Mouse (Mus musculus) forebrain, postnatal 0 days (tissue): Measurements from ENCODE around the gene Cenpb. TPM values are rescaled to one million over a fixed set of nuclear protein-coding genes. Genes with fewer than 3 reads are reported as not detected.

Experiments used
- ATAC-seq: fragments of 200-750 bp; cut with Nextera tagmentation; 2 replicates; pipeline ENCODE4 v1.8.0; 2017; ENCODE audit warnings: mild to moderate bottlenecking, moderate library complexity
- DNase-seq: peaks from one replicate; pipeline ENCODE4 v3.0.0-alpha.2; 2015
- H3K27ac ChIP-seq: fragments of 300-500 bp; sonication (generic); 2 replicates; pipeline ENCODE4 v1.5.1; 2014; ENCODE audit warnings: low read depth, mild to moderate bottlenecking, antibody characterized with exemption, low read length, moderate library complexity, mixed read lengths
- H3K27me3 ChIP-seq: fragments of 300-500 bp; sonication (generic); 2 replicates; pipeline ENCODE4 v1.6.1; 2014; ENCODE audit warnings: mild to moderate bottlenecking, low read length, mixed read lengths; ENCODE audit not compliant: insufficient read depth
- H3K36me3 ChIP-seq: fragments of 300-500 bp; sonication (generic); 2 replicates; pipeline ENCODE4 v1.6.1; 2014; ENCODE audit warnings: mild to moderate bottlenecking, moderate library complexity; ENCODE audit not compliant: insufficient read depth
- H3K4me1 ChIP-seq: fragments of 300-500 bp; sonication (generic); 2 replicates; pipeline ENCODE4 v1.6.1; 2014; ENCODE audit warnings: antibody characterized with exemption; ENCODE audit not compliant: insufficient read depth
- H3K4me2 ChIP-seq: fragments of 300-500 bp; sonication (generic); 2 replicates; pipeline ENCODE4 v1.6.1; 2014; ENCODE audit warnings: low read depth, mild to moderate bottlenecking, moderate library complexity
- H3K4me3 ChIP-seq: fragments of 300-500 bp; sonication (generic); 2 replicates; pipeline ENCODE4 v1.5.1; 2014; ENCODE audit warnings: low read depth, low read length, mixed read lengths
- H3K9ac ChIP-seq: fragments of 300-500 bp; sonication (generic); 2 replicates; pipeline ENCODE4 v1.6.1; 2014; ENCODE audit warnings: mild to moderate bottlenecking
- H3K9me3 ChIP-seq: fragments of 300-500 bp; sonication (generic); 2 replicates; pipeline ENCODE4 v1.6.1; 2016; ENCODE audit warnings: low read length
- CTCF ChIP-seq: sonication (generic); IDR thresholded peaks from 2 replicates; pipeline ENCODE4 v1.5.1; 2016; ENCODE audit warnings: antibody characterized with exemption, control low read depth, low read depth
- WGBS: fragments of 180-500 bp; shearing (Covaris S2); extraction: QIAGEN DNeasy Blood & Tissue Kit; methylation state at CpG from one replicate; pipeline ENCODE4 v1.1.7; 2014; 5-methylcytosine and 5-hydroxymethylcytosine counted together
- polyA plus RNA-seq: library from polyadenylated mRNA; unstranded; fragments of >200 nt; fragmentation: Nextera tagmentation; extraction: Ambion mirVana; gene quantifications from 2 replicates; pipeline ENCODE4 v1.2.1, GENCODE M21; 2015
- total RNA-seq: library from RNA; depleted of rRNA; stranded (reverse); fragments of >200 nt; gene quantifications from 2 replicates; pipeline ENCODE4 v1.2.3, GENCODE M21; 2014

Gene Cenpb
- total and polyA plus RNA-seq, 2 experiments from 2014 or later = 17.9 to 120 TPM

- Histone ChIP-seq H3K36me3 (peaks cover 7% of the 10 kb centered on the region; the same call in 1 of the 2 replicates), H3K9me3 (no peaks in the 10 kb centered on the region), H3K4me2 (no peak overlapping the region), H3K9ac (no peak overlapping the region), H3K27ac (no peak overlapping the region), H3K27me3 (no peaks in the 10 kb centered on the region), H3K4me3 (no peak overlapping the region), H3K4me1 (0 out of 2 replicates have a peak, but pooled peaks cover 9% of the 10 kb centered on the region)
- DNase-seq (no peak), ATAC-seq (no peak)
- 97% methylated on average over 2 of the region's 2 CpGs for WGBS
- no peak for TF ChIP-seq CTCF
Measured at GRCm38 (mm10) chr2:131208356-131208755, 28.5 kb upstream of the Cenpb start.

- TF ChIP-seq CTCF = no peak
- no peak for DNase-seq
- 82% methylated on average over 4 of the region's 4 CpGs for WGBS
- no peak within 1 kb of the TSS for H3K4me3 ChIP-seq
- H3K36me3 ChIP-seq = no peaks in the 10 kb centered on the region
- no peak within 1 kb of the TSS for H3K9ac ChIP-seq
- H3K9me3 ChIP-seq = no peaks in the 10 kb centered on the region
- no peak for ATAC-seq
- no peaks in the 10 kb centered on the region for H3K27me3 ChIP-seq
- no peak within 1 kb of the TSS for H3K4me2 ChIP-seq
- H3K27ac ChIP-seq = no peak within 1 kb of the TSS
- H3K4me1 ChIP-seq = 0 out of 2 replicates have a peak, but pooled peaks cover 9% of the 10 kb centered on the region
Measured at GRCm38 (mm10) chr2:131206778-131207177, 26.9 kb upstream of the Cenpb start, which contains the start of gene Ap5s1. Gene Ap5s1 (plus strand): TSS chr2:131207078.

- Histone ChIP-seq H3K27me3 (no peaks in the 10 kb centered on the region), H3K9me3 (no peaks in the 10 kb centered on the region), H3K4me2 (no peak overlapping the region), H3K9ac (no peak overlapping the region), H3K36me3 (no peaks in the 10 kb centered on the region), H3K4me3 (no peak overlapping the region), H3K27ac (no peak overlapping the region), H3K4me1 (0 out of 2 replicates have a peak, but pooled peaks cover 3% of the 10 kb centered on the region)
- ATAC-seq = no peak
- 91% methylated on average over 8 of the region's 8 CpGs for WGBS
- DNase-seq = no peak
- TF ChIP-seq CTCF = no peak
Measured at GRCm38 (mm10) chr2:131205521-131206182, 25.8 kb upstream of the Cenpb start.

- TF ChIP-seq CTCF = no peak
- H3K36me3 ChIP-seq = no peaks in the 10 kb centered on the region
- H3K4me2 ChIP-seq = no peak overlapping the region
- H3K9me3 ChIP-seq = no peaks in the 10 kb centered on the region
- no peak overlapping the region for H3K4me3 ChIP-seq
- peak; percentile 56 for DNase-seq
- no peak overlapping the region for H3K9ac ChIP-seq
- peak; percentile 59; the same call in 1 of the 2 replicates for ATAC-seq
- H3K27me3 ChIP-seq = no peaks in the 10 kb centered on the region
- H3K4me1 ChIP-seq = 0 out of 2 replicates have a peak, but pooled peaks cover 2% of the 10 kb centered on the region
- H3K27ac ChIP-seq = no peak overlapping the region
- WGBS = 55% methylated on average over 7 of the region's 7 CpGs
Measured at GRCm38 (mm10) chr2:131204410-131204981, 24.6 kb upstream of the Cenpb start.

GRCm38 (mm10) chr2:131203816-131204409 is 24.0 kb upstream of the Cenpb start:
- Histone ChIP-seq H3K27ac (no peak overlapping the region), H3K4me2 (no peak overlapping the region), H3K9ac (no peak overlapping the region), H3K36me3 (no peaks in the 10 kb centered on the region), H3K4me1 (no peaks in the 10 kb centered on the region), H3K4me3 (no peak overlapping the region), H3K9me3 (no peaks in the 10 kb centered on the region), H3K27me3 (no peaks in the 10 kb centered on the region)
- ATAC-seq = no peak
- DNase-seq = no peak
- 85% methylated on average over 6 of the region's 6 CpGs for WGBS
- TF ChIP-seq CTCF = no peak

- no peaks in the 10 kb centered on the region for H3K9me3 ChIP-seq
- no peak overlapping the region for H3K9ac ChIP-seq
- no peaks in the 10 kb centered on the region for H3K27me3 ChIP-seq
- no peak for ATAC-seq
- no peak for TF ChIP-seq CTCF
- no peak overlapping the region for H3K4me3 ChIP-seq
- WGBS = 93% methylated on average over 3 of the region's 3 CpGs
- no peak overlapping the region for H3K4me2 ChIP-seq
- no peaks in the 10 kb centered on the region for H3K36me3 ChIP-seq
- no peaks in the 10 kb centered on the region for H3K4me1 ChIP-seq
- no peak overlapping the region for H3K27ac ChIP-seq
- DNase-seq = no peak
Measured at GRCm38 (mm10) chr2:131201262-131201661, 21.4 kb upstream of the Cenpb start.

GRCm38 (mm10) chr2:131200710-131201109 is 20.8 kb upstream of the Cenpb start:
- H3K4me3 ChIP-seq = no peak overlapping the region
- no peaks in the 10 kb centered on the region for H3K27me3 ChIP-seq
- ATAC-seq = no peak
- no peak overlapping the region for H3K4me2 ChIP-seq
- no peaks in the 10 kb centered on the region for H3K36me3 ChIP-seq
- H3K4me1 ChIP-seq = no peaks in the 10 kb centered on the region
- H3K27ac ChIP-seq = no peak overlapping the region
- H3K9me3 ChIP-seq = no peaks in the 10 kb centered on the region
- H3K9ac ChIP-seq = no peak overlapping the region
- WGBS = 82% methylated on average over 2 of the region's 2 CpGs
- TF ChIP-seq CTCF = no peak
- DNase-seq = no peak
